Mouse (Mus musculus) lung, postnatal 0 days (tissue): ENCODE results near the gene Zfp54.
"Not testable (repeated sequence)": the region's sequence is repeated elsewhere in the genome, so short reads cannot be mapped to it uniquely, and the experiment has no call there.

ENCODE experiments used
- CTCF ChIP-seq: IDR thresholded peaks from 2 replicates; pipeline ENCODE4 v1.5.1; 2016; ENCODE audit warnings: antibody characterized with exemption, mild to moderate bottlenecking
- EP300 ChIP-seq: IDR thresholded peaks from 2 replicates; pipeline ENCODE4 v1.6.1; 2016; ENCODE audit warnings: antibody characterized with exemption, mild to moderate bottlenecking, control low read depth

GRCm38 (mm10) chr17:21438806-21439400 lies 15.9 kb downstream of the Zfp54 start:
- not testable (repeated sequence) for TF ChIP-seq CTCF, EP300
